Mouse (Mus musculus): Measurements from ENCODE around the gene Etl4. TPM values are rescaled to one million over a fixed set of nuclear protein-coding genes. Genes with fewer than 3 reads are reported as not detected.

Etl4 gene
- total and polyA plus RNA-seq, 3 experiments, result not detected

DNA sequence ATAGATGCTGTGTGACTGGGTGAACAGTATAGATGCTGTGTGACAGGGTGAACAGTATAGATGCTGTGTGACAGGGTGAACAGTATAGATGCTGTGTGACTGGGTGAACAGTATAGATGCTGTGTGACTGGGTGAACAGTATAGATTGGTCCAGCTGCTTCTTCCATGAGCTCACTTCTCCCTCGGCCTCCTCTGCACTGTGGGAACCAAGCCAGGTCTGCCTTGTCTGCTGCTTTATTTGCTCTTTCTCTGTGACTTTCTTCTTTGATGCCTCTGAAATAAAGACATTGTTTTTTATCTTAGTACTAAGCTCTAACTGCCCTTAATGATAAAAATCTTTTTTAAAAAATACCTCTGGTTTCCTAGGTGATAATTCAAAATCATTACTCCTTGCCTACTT lies 195.9 kb downstream of the Etl4 start:
- no peak overlapping the region for H3K9ac ChIP-seq (ENCODE audit: control insufficient read depth, low read depth, low read length, poor library complexity, severe bottlenecking)
- no peaks in the 10 kb centered on the region for H3K4me1 ChIP-seq (ENCODE audit: control insufficient read depth in 1 of 2, insufficient read depth in 2 of 2, low read length in 2 of 2)
- no peaks in the 10 kb centered on the region for H3K36me3 ChIP-seq (ENCODE audit: control insufficient read depth in 1 of 2, insufficient read depth in 2 of 2, low read length in 2 of 2)
- TF ChIP-seq MAZ (IDR thresholded peaks at IDR 0.05; ENCODE audit: low read depth, low read length) (no peak), MAFK (IDR thresholded peaks at IDR 0.05; ENCODE audit: borderline replicate concordance, low read depth, low read length) (no peak), ELF1 (IDR thresholded peaks at IDR 0.05; ENCODE audit: low read depth, low read length) (no peak), HCFC1 (IDR thresholded peaks at IDR 0.05; ENCODE audit: low read depth, low read length) (no peak), TCF12 (IDR thresholded peaks at IDR 0.05; ENCODE audit: low read depth, low read length) (no peak), USF1 (IDR thresholded peaks at IDR 0.05; ENCODE audit: low read depth, low read length) (no peak), MYC (IDR thresholded peaks at IDR 0.05; ENCODE audit: low read depth, low read length) (no peak), NRF1 (IDR thresholded peaks at IDR 0.05; ENCODE audit: insufficient read depth, low read depth, low read length, poor library complexity, severe bottlenecking) (no peak)
- no peaks in the 10 kb centered on the region for H3K9me3 ChIP-seq (replicated peaks; ENCODE audit: insufficient read depth, low read length)
- DNase-seq (ENCODE audit: low read depth, low spot score), result no peak
- H3K27ac ChIP-seq (ENCODE audit: control insufficient read depth, low read depth, low read length), result no peak overlapping the region
- no peaks in the 10 kb centered on the region for H3K27me3 ChIP-seq (ENCODE audit: control insufficient read depth in 1 of 2, insufficient read depth in 2 of 2, low read length in 2 of 2)
- H3K79me2 ChIP-seq (ENCODE audit: control insufficient read depth, insufficient read depth, low read length, poor library complexity), result no peaks in the 10 kb centered on the region
- H3K4me3 ChIP-seq (ENCODE audit: control insufficient read depth in 1 of 2, insufficient read depth in 1 of 2, low read depth in 2 of 2, low read length in 2 of 2), result no peak overlapping the region

DNA sequence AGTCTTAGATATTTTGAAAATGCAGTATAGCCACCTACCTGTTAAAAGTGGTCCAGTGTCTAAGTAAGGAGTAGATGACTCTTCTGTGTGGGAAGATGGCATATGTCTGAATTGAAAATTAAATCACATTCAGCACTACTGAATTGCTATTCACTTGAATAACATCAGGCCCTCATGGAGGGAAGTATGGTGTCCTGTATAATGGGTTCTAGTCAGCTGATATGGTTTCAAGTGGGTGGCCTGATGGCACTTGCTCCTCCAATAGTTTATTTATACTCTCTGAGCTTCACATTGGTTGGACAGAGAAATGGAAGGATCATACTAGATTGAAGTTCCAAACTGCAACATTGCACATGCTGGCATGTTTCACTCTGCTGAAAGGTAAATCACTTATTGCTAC lies 202.1 kb downstream of the Etl4 start:
- Histone ChIP-seq H3K4me1 (ENCODE audit: control insufficient read depth in 1 of 2, insufficient read depth in 2 of 2, low read length in 2 of 2) (no peaks in the 10 kb centered on the region), H3K9me3 (replicated peaks; ENCODE audit: insufficient read depth, low read length) (no peaks in the 10 kb centered on the region), H3K9ac (ENCODE audit: control insufficient read depth, low read depth, low read length, poor library complexity, severe bottlenecking) (no peak overlapping the region), H3K27ac (ENCODE audit: control insufficient read depth, low read depth, low read length) (no peak overlapping the region), H3K36me3 (ENCODE audit: control insufficient read depth in 1 of 2, insufficient read depth in 2 of 2, low read length in 2 of 2) (no peaks in the 10 kb centered on the region), H3K79me2 (ENCODE audit: control insufficient read depth, insufficient read depth, low read length, poor library complexity) (no peaks in the 10 kb centered on the region), H3K27me3 (ENCODE audit: control insufficient read depth in 1 of 2, insufficient read depth in 2 of 2, low read length in 2 of 2) (no peaks in the 10 kb centered on the region), H3K4me3 (ENCODE audit: control insufficient read depth in 1 of 2, insufficient read depth in 1 of 2, low read depth in 2 of 2, low read length in 2 of 2) (no peak overlapping the region)
- no peak for DNase-seq (ENCODE audit: low read depth, low spot score)
- no peak for TF ChIP-seq USF1 (IDR thresholded peaks at IDR 0.05; ENCODE audit: low read depth, low read length)

GRCm38 (mm10) chr2:20125914-20126313 lies 216.3 kb downstream of the Etl4 start:
- no peak overlapping the region for H3K4me3 ChIP-seq (ENCODE audit: control insufficient read depth in 1 of 2, insufficient read depth in 1 of 2, low read depth in 2 of 2, low read length in 2 of 2)
- no peaks in the 10 kb centered on the region for H3K9me3 ChIP-seq (replicated peaks; ENCODE audit: insufficient read depth, low read length)
- no peak for TF ChIP-seq POLR2AphosphoS5 (IDR thresholded peaks at IDR 0.05; ENCODE audit: borderline replicate concordance, low read depth, low read length)
- no peak for TF ChIP-seq MYC (IDR thresholded peaks at IDR 0.05; ENCODE audit: low read depth, low read length)
- no peak for TF ChIP-seq E2F4 (IDR thresholded peaks at IDR 0.05; ENCODE audit: borderline replicate concordance, low read depth, low read length)
- TF ChIP-seq NRF1 (IDR thresholded peaks at IDR 0.05; ENCODE audit: insufficient read depth, low read depth, low read length, poor library complexity, severe bottlenecking), result no peak
- no peak for TF ChIP-seq BHLHE40 (IDR thresholded peaks at IDR 0.05; ENCODE audit: borderline replicate concordance, low read depth, low read length)
- no peak for TF ChIP-seq POLR2A (IDR thresholded peaks at IDR 0.05; ENCODE audit: control insufficient read depth in 1 of 2, insufficient read depth in 1 of 2, low read depth in 1 of 2, low read length in 2 of 2, poor library complexity in 1 of 2)
- TF ChIP-seq UBTF (IDR thresholded peaks at IDR 0.05; ENCODE audit: borderline replicate concordance, insufficient read depth, low read depth, low read length), result no peak
- TF ChIP-seq TAL1 (IDR thresholded peaks at IDR 0.05; ENCODE audit: low read length), result no peak
- no peak for TF ChIP-seq MAFK (IDR thresholded peaks at IDR 0.05; ENCODE audit: borderline replicate concordance, low read depth, low read length)
- TF ChIP-seq CTCF (IDR thresholded peaks at IDR 0.05 in 2 of 3, conservative IDR thresholded peaks at IDR 0.05 in 1 of 3; ENCODE audit: control insufficient read depth in 1 of 3, insufficient read depth in 1 of 3, low read depth in 2 of 3, low read length in 3 of 3, poor library complexity in 1 of 3, severe bottlenecking in 1 of 3), result no peak
- no peak for TF ChIP-seq ETS1 (IDR thresholded peaks at IDR 0.05; ENCODE audit: low read depth, low read length)
- TF ChIP-seq GATA1 (IDR thresholded peaks at IDR 0.05; ENCODE audit: low read depth, low read length), result no peak
- no peak for TF ChIP-seq ZC3H11A (IDR thresholded peaks at IDR 0.05; ENCODE audit: low read depth, low read length)
- TF ChIP-seq MYB (IDR thresholded peaks at IDR 0.05; ENCODE audit: low read depth, low read length), result no peak
- no peak for TF ChIP-seq TCF12 (IDR thresholded peaks at IDR 0.05; ENCODE audit: low read depth, low read length)
- TF ChIP-seq ZMIZ1 (IDR thresholded peaks at IDR 0.05; ENCODE audit: low read depth, low read length), result no peak
- no peak for TF ChIP-seq RAD21 (IDR thresholded peaks at IDR 0.05; ENCODE audit: low read depth, low read length)
- TF ChIP-seq CHD2 (IDR thresholded peaks at IDR 0.05; ENCODE audit: low read length), result no peak
- no peak for TF ChIP-seq JUND (IDR thresholded peaks at IDR 0.05; ENCODE audit: low read depth, low read length)
- H3K4me1 ChIP-seq (ENCODE audit: control insufficient read depth in 1 of 2, insufficient read depth in 2 of 2, low read length in 2 of 2), result no peaks in the 10 kb centered on the region
- H3K27me3 ChIP-seq (ENCODE audit: control insufficient read depth in 1 of 2, insufficient read depth in 2 of 2, low read length in 2 of 2), result no peaks in the 10 kb centered on the region; a peak in 1 of 4 replicates
- DNase-seq (ENCODE audit: low read depth, low spot score), result no peak
- H3K27ac ChIP-seq (ENCODE audit: control insufficient read depth, low read depth, low read length), result no peak overlapping the region
- no peak overlapping the region for H3K9ac ChIP-seq (ENCODE audit: control insufficient read depth, low read depth, low read length, poor library complexity, severe bottlenecking)
- H3K79me2 ChIP-seq (ENCODE audit: control insufficient read depth, insufficient read depth, low read length, poor library complexity), result no peaks in the 10 kb centered on the region
- H3K36me3 ChIP-seq (ENCODE audit: control insufficient read depth in 1 of 2, insufficient read depth in 2 of 2, low read length in 2 of 2), result no peaks in the 10 kb centered on the region
